Mouse (Mus musculus): ENCODE results near the gene Anapc4.

DNA sequence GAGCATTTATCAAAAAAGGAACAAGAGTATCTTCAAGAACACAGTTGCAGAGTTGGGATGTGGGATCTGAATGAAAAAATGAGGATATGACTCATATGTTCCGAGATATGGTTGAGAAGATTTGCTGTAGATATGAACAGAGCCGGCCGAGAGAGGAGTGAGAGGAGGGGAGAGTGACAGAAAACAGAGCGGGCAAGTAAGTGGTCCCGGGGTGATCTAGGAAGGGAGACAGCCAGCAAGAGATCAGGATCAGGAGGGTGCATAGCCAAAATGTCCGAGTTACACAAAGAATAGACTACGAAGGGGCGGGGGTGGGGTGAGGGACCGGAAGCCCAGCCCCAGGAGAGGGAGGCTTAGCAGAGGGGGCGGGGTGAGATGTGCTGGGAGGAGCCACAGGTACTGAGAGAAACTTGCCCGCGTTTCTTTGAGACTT is 76.4 kb downstream of the Anapc4 start:
- no peak for TF ChIP-seq CTCF (IDR thresholded peaks at IDR 0.05; ENCODE audit: insufficient read depth, low read length)
- TF ChIP-seq POLR2A (IDR thresholded peaks at IDR 0.05; ENCODE audit: borderline replicate concordance, extremely low read depth, low read depth, low read length), result no peak

Data from lung, adult 2 months (tissue).